Mouse (Mus musculus) hindbrain, postnatal 0 days (tissue): Measurements from ENCODE around the gene Tob2. TPM values are rescaled to one million over a fixed set of nuclear protein-coding genes. Genes with fewer than 3 reads are reported as not detected.
A peak's percentile ranks its signal among the peaks of the same experiment; 100 is the strongest.

Source experiments
- ATAC-seq: fragments of 200-750 bp; cut with Nextera tagmentation; 2 replicates; pipeline ENCODE4 v1.8.0; 2017; ENCODE audit warnings: mild to moderate bottlenecking, moderate TSS enrichment, moderate library complexity
- DNase-seq: peaks from one replicate; pipeline ENCODE4 v3.0.0-alpha.2; 2015; ENCODE audit warnings: low spot score
- H3K27ac ChIP-seq: fragments of 300-500 bp; sonication (generic); 2 replicates; pipeline ENCODE4 v1.5.1; 2014; ENCODE audit warnings: mild to moderate bottlenecking
- H3K27me3 ChIP-seq: fragments of 300-500 bp; sonication (generic); 2 replicates; pipeline ENCODE4 v1.6.1; 2014; ENCODE audit warnings: low read length, mixed read lengths; ENCODE audit not compliant: insufficient read depth
- H3K36me3 ChIP-seq: fragments of 300-500 bp; sonication (generic); 2 replicates; pipeline ENCODE4 v1.6.1; 2014; ENCODE audit warnings: low read length, mixed read lengths; ENCODE audit not compliant: insufficient read depth
- H3K4me1 ChIP-seq: fragments of 300-500 bp; sonication (generic); 2 replicates; pipeline ENCODE4 v1.6.1; 2014; ENCODE audit warnings: antibody characterized with exemption, low read length, mixed read lengths; ENCODE audit not compliant: insufficient read depth
- H3K4me2 ChIP-seq: fragments of 300-500 bp; sonication (generic); 2 replicates; pipeline ENCODE4 v1.6.1; 2014; ENCODE audit warnings: low read depth, mild to moderate bottlenecking, low read length, moderate library complexity, mixed read lengths
- H3K4me3 ChIP-seq: fragments of 300-500 bp; sonication (generic); 2 replicates; pipeline ENCODE4 v1.5.1; 2014; ENCODE audit warnings: low read length
- H3K9ac ChIP-seq: fragments of 300-500 bp; sonication (generic); replicated peaks from 2 replicates; pipeline ENCODE4 v1.6.1; 2014; ENCODE audit warnings: mild to moderate bottlenecking, low read length, moderate library complexity, mixed read lengths
- H3K9me3 ChIP-seq: fragments of 300-500 bp; sonication (generic); 2 replicates; pipeline ENCODE4 v1.6.1; 2016; ENCODE audit warnings: low read length, mixed read lengths
- CTCF ChIP-seq: IDR thresholded peaks from 2 replicates; pipeline ENCODE4 v1.5.1; 2016; ENCODE audit warnings: antibody characterized with exemption, control low read depth, low read depth
- WGBS: fragments of 180-500 bp; shearing (Covaris S2); extraction: QIAGEN DNeasy Blood & Tissue Kit; methylation state at CpG from one replicate; pipeline ENCODE4 v1.1.7; 2014; 5-methylcytosine and 5-hydroxymethylcytosine counted together
- polyA plus RNA-seq: library from polyadenylated mRNA; unstranded; fragments of >200 nt; fragmentation: Nextera tagmentation; extraction: Ambion mirVana; gene quantifications from 2 replicates; pipeline ENCODE4 v1.2.1, GENCODE M21; 2015
- total RNA-seq: library from RNA; depleted of rRNA; stranded (reverse); fragments of >200 nt; gene quantifications from 2 replicates; pipeline ENCODE4 v1.2.3, GENCODE M21; 2014; rRNA removed

Gene Tob2
- total and polyA plus RNA-seq, 2 experiments from 2014 or later: 12.9 to 14.0 TPM

DNA sequence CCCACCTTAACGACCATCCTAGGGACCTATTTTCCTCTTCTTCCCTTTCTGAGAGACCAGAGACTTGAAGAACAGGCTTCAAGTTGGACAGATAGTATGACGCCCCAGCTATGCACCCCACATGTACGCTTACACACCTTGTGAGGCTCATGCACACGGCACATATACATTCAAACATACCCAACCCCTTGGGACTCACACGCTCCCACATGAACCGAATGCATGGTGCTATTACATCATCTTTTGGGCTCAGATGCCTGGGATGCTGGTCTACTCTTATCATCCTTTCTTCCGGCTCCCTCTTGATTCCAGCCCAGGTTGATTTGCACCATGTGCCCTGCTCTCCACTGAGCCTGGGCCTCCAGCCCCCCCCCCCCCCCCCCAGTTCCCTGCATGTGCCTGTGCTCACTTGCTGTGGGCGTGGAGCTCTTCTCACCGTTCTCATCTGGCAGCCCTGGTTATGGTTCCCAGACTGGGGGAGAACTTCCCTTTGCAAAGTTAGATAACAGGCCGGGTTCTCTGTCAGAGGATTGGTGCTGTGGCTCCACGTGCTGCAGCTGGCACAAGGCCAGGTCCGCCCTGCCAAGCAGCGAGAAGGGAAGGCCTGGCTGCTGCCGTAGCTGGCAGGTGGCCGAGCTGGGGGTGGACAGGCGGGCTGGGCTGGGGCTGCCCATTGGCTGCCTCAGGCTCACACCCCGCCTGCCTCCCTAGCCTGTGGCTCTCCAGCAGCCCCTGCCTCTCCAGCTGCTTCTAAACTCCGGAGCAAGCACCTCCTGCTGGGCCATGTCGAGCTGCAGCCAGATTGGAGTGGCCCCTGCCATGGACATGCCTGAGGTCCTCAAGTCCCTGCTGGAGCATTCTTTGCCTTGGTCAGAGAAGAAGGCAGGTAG is 56.4 kb downstream of the Tob2 start, which contains the start of gene Tef:
Gene Tef, plus strand, starts transcription at position 421 of the 890 bp plus-strand sequence.
- no peaks in the 10 kb centered on the region for H3K27me3 ChIP-seq
- TF ChIP-seq CTCF: peak; percentile 50
- peak within 1 kb of the TSS; percentile 48 for H3K9ac ChIP-seq
- DNase-seq (peak; percentile 99), ATAC-seq (peak; percentile 98)
- H3K4me1 ChIP-seq: peaks cover 18% of the 10 kb centered on the region
- WGBS: 22% methylated on average over 18 of the region's 19 CpGs
- H3K4me3 ChIP-seq: peak within 1 kb of the TSS; percentile 32
- no peaks in the 10 kb centered on the region for H3K36me3 ChIP-seq
- H3K27ac ChIP-seq: peak within 1 kb of the TSS; percentile 74
- H3K4me2 ChIP-seq: peak within 1 kb of the TSS; percentile 63
- H3K9me3 ChIP-seq: no peaks in the 10 kb centered on the region

DNA sequence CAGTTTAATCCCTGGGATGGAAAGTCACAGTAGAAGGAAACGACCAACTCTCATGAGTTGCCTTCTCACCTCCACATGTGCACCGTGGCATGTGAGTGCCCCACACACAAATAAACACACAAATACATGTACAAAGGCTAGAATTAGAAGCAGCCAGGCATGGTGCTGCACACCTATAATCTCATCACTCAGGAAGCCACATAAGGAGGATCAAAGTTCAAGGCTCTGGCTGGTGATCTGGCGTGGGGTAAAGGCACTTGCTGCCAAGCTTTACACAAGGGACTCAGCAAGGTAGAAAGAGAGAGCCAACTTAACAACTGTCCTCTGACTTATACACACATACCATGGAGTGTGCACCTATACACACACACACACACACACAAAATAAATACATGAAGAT is 58.2 kb downstream of the Tob2 start:
- H3K27me3 ChIP-seq: no peaks in the 10 kb centered on the region
- no peak overlapping the region for H3K27ac ChIP-seq
- no peak for ATAC-seq
- H3K4me1 ChIP-seq: peaks cover 18% of the 10 kb centered on the region
- no peak overlapping the region for H3K4me3 ChIP-seq
- H3K9ac ChIP-seq: no peak overlapping the region
- 76% methylated on average over 3 of the region's 3 CpGs for whole genome bisulfite sequencing
- no peak overlapping the region for H3K4me2 ChIP-seq
- DNase-seq: no peak
- no peaks in the 10 kb centered on the region for H3K9me3 ChIP-seq
- TF ChIP-seq CTCF: no peak
- no peaks in the 10 kb centered on the region for H3K36me3 ChIP-seq

DNA sequence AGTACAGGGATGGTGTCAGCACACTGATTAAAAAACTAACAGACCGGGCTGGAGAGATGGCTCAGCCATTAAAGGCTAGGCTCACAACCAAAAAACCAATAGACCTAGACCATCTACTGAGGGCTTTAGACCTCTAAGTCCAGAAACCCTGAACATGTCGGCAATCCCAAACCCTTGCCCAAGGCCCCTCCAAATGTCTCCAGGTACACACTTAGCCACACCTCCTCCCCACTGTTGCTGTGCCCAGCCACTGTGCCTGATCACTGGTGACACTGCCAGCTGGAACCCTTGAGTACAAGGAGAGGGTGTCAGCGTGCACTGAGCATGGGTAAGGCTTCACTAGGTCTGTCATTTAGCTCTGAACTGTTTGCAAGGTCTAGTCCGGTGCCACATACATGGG is 60.2 kb downstream of the Tob2 start:
- H3K4me3 ChIP-seq: no peak overlapping the region
- peaks cover 8% of the 10 kb centered on the region; the same call in 1 of the 2 replicates for H3K36me3 ChIP-seq
- DNase-seq: no peak
- H3K4me2 ChIP-seq: no peak overlapping the region
- no peak for TF ChIP-seq CTCF
- no peak overlapping the region for H3K27ac ChIP-seq
- 81% methylated on average over 4 of the region's 4 CpGs for WGBS
- no peak for ATAC-seq
- peaks cover 7% of the 10 kb centered on the region for H3K4me1 ChIP-seq
- no peak overlapping the region for H3K9ac ChIP-seq
- H3K27me3 ChIP-seq: no peaks in the 10 kb centered on the region
- H3K9me3 ChIP-seq: no peaks in the 10 kb centered on the region

Other genes with a start within 250 kb of the Tob2 start
- 29.9 and 31.4 TPM in 2 replicates for gene L3mbtl2, start 194.9 kb downstream of the Tob2 start, total RNA-seq
- 27.1 and 27.6 TPM in 2 replicates for gene L3mbtl2, start 194.9 kb downstream of the Tob2 start, polyA plus RNA-seq
- gene Chadl, start 161.5 kb downstream of the Tob2 start, total RNA-seq: 43.1 and 64.4 TPM in 2 replicates
- 45.1 and 45.6 TPM in 2 replicates for gene Chadl, start 161.5 kb downstream of the Tob2 start, polyA plus RNA-seq
- 136 and 148 TPM in 2 replicates for gene Zc3h7b, start 113.7 kb downstream of the Tob2 start, total RNA-seq
- gene Zc3h7b, start 113.7 kb downstream of the Tob2 start, polyA plus RNA-seq: 31.4 and 34.5 TPM in 2 replicates
- gene Rangap1, start 113.3 kb downstream of the Tob2 start, total RNA-seq: 147 and 151 TPM in 2 replicates
- gene Rangap1, start 113.3 kb downstream of the Tob2 start, polyA plus RNA-seq: 124 and 128 TPM in 2 replicates
- gene Tef, start 56.4 kb downstream of the Tob2 start, total RNA-seq: 62.5 and 64.1 TPM in 2 replicates
- gene Tef, start 56.4 kb downstream of the Tob2 start, polyA plus RNA-seq: 27.8 and 30.4 TPM in 2 replicates
- 29.0 and 29.7 TPM in 2 replicates for gene Phf5a, start 13.1 kb upstream of the Tob2 start, total RNA-seq
- gene Phf5a, start 13.1 kb upstream of the Tob2 start, polyA plus RNA-seq: 102 and 110 TPM in 2 replicates
- gene Aco2, start 13.5 kb upstream of the Tob2 start, total RNA-seq: 536 and 538 TPM in 2 replicates
- gene Aco2, start 13.5 kb upstream of the Tob2 start, polyA plus RNA-seq: 298 and 299 TPM in 2 replicates
- 47.2 and 48.7 TPM in 2 replicates for gene Polr3h, start 67.4 kb upstream of the Tob2 start, total RNA-seq
- 98.7 and 101 TPM in 2 replicates for gene Polr3h, start 67.4 kb upstream of the Tob2 start, polyA plus RNA-seq
- 178 and 188 TPM in 2 replicates for gene Csdc2, start 78.0 kb upstream of the Tob2 start, total RNA-seq
- 239 and 269 TPM in 2 replicates for gene Csdc2, start 78.0 kb upstream of the Tob2 start, polyA plus RNA-seq
- 123 and 164 TPM in 2 replicates for gene Pmm1, start 102.1 kb upstream of the Tob2 start, total RNA-seq
- gene Pmm1, start 102.1 kb upstream of the Tob2 start, polyA plus RNA-seq: 140 and 142 TPM in 2 replicates
- not detected in 2 replicates for gene 1700029P11Rik, start 121.7 kb upstream of the Tob2 start, total RNA-seq
- not detected in 2 replicates for gene 1700029P11Rik, start 121.7 kb upstream of the Tob2 start, polyA plus RNA-seq
- 18.5 and 20.1 TPM in 2 replicates for gene Xrcc6, start 129.0 kb upstream of the Tob2 start, total RNA-seq
- 30.9 and 35.3 TPM in 2 replicates for gene Xrcc6, start 129.0 kb upstream of the Tob2 start, polyA plus RNA-seq
- 29.9 and 32.1 TPM in 2 replicates for gene Desi1, start 175.1 kb upstream of the Tob2 start, total RNA-seq
- gene Desi1, start 175.1 kb upstream of the Tob2 start, polyA plus RNA-seq: 44.1 and 45.3 TPM in 2 replicates
- 222 and 236 TPM in 2 replicates for gene Snu13, start 188.8 kb upstream of the Tob2 start, total RNA-seq
- 249 and 255 TPM in 2 replicates for gene Snu13, start 188.8 kb upstream of the Tob2 start, polyA plus RNA-seq
- not detected in 2 replicates for gene 4930407I10Rik, start 200.4 kb upstream of the Tob2 start, total RNA-seq
- gene 4930407I10Rik, start 200.4 kb upstream of the Tob2 start, polyA plus RNA-seq: not detected in 2 replicates
- gene Mei1, start 211.2 kb upstream of the Tob2 start, total RNA-seq: 0.21 TPM in 1 of 2 replicates, not detected in the other
- gene Mei1, start 211.2 kb upstream of the Tob2 start, polyA plus RNA-seq: 0.11 and 0.24 TPM in 2 replicates